In genomic region chr6:21047924-21048323, GRCm38 (mm10) we compare ENCODE assay signal across 29 mouse cellular contexts.
DNase-seq lines count a peak whose midpoint lies in the region; ATAC-seq and TF ChIP-seq lines count a peak whose summit lies in the region.
"Had no signal": no experiment of that assay in that cellular context is flagged by ENCODE, and none has a peak within 500 bp of the region (broad histone marks: within the 10 kb centered on the region; RNA-seq: fewer than 3 reads in every experiment).

No protein-coding gene starts in this region.

- H3K4me3 ChIP-seq in heart, embryonic 10.5 days = no peak overlapping the region
- no peak overlapping the region for H3K4me3 ChIP-seq in forebrain, postnatal 0 days (ENCODE audit: low read depth, low read length)
- H3K4me3 ChIP-seq: embryonic facial prominence, embryonic 10.5 days; embryonic facial prominence, embryonic 13.5 days; erythroblast, embryonic 14.5 days; forebrain, embryonic 12.5 days; forebrain, embryonic 15.5 days; heart, embryonic 15.5 days; hindbrain, embryonic 10.5 days; hindbrain, embryonic 13.5 days; intestine, embryonic 15.5 days; kidney, embryonic 15.5 days had no signal

- no peak overlapping the region for H3K27ac ChIP-seq in heart, embryonic 10.5 days
- no peak overlapping the region for H3K27ac ChIP-seq in forebrain, postnatal 0 days (ENCODE audit: low read depth, low read length)
- H3K27ac ChIP-seq: embryonic facial prominence, embryonic 10.5 days; embryonic facial prominence, embryonic 13.5 days; forebrain, embryonic 12.5 days; forebrain, embryonic 15.5 days; heart, embryonic 15.5 days; hindbrain, embryonic 10.5 days; hindbrain, embryonic 13.5 days; intestine, embryonic 15.5 days; kidney, embryonic 15.5 days had no signal

- WGBS in heart, embryonic 10.5 days = 57% methylated on average over 1 of the region's 1 CpGs
- WGBS in forebrain, postnatal 0 days = 53% methylated on average over 1 of the region's 1 CpGs

- H3K9me3 ChIP-seq in heart, embryonic 10.5 days = no peaks in the 10 kb centered on the region
- no peaks in the 10 kb centered on the region for H3K9me3 ChIP-seq in forebrain, postnatal 0 days (ENCODE audit: low read length)
- H3K9me3 ChIP-seq: embryonic facial prominence, embryonic 10.5 days; embryonic facial prominence, embryonic 13.5 days; forebrain, embryonic 12.5 days; forebrain, embryonic 15.5 days; heart, embryonic 15.5 days; hindbrain, embryonic 10.5 days; hindbrain, embryonic 13.5 days; intestine, embryonic 15.5 days; kidney, embryonic 15.5 days had no signal

- peak; percentile 46 to 56 for DNase-seq in heart, adult 18-20 months
- no peak for DNase-seq in heart, embryonic 10.5 days (ENCODE audit: low spot score)
- peak; percentile 27 for DNase-seq in Muller cell, postnatal 12 days (ENCODE audit: inconsistent ontology term)
- peak; percentile 23 to 64 for DNase-seq in heart, adult 9 months (ENCODE audit: low spot score in 2 of 2)
- no peak for DNase-seq in forebrain, postnatal 0 days
- DNase-seq in cerebellum, postnatal 4 days (ENCODE audit: low spot score in 2 of 2) = no peak
- DNase-seq: adrenal gland, adult 8-10 months; adrenal gland, postnatal 25 days; B cell, adult 2 months; cerebellum, adult 18-20 months; cerebellum, adult 9-10 months; cerebellum, postnatal 14 days; embryo, embryonic 11 days; gastrocnemius, postnatal 10 days; gastrocnemius, postnatal 36 days; kidney, adult 11 months; kidney, adult 8-10 months had no signal

- H3K4me2 ChIP-seq in forebrain, postnatal 0 days (ENCODE audit: low read depth) = no peak overlapping the region
- H3K4me2 ChIP-seq: embryonic facial prominence, embryonic 13.5 days; forebrain, embryonic 12.5 days; forebrain, embryonic 15.5 days; heart, embryonic 15.5 days; hindbrain, embryonic 13.5 days; intestine, embryonic 15.5 days; kidney, embryonic 15.5 days had no signal

- H3K27me3 ChIP-seq in heart, embryonic 10.5 days (ENCODE audit: insufficient read depth, poor library complexity, severe bottlenecking) = no peaks in the 10 kb centered on the region
- H3K27me3 ChIP-seq in forebrain, postnatal 0 days (ENCODE audit: insufficient read depth, low read length) = no peaks in the 10 kb centered on the region
- H3K27me3 ChIP-seq: embryonic facial prominence, embryonic 13.5 days; forebrain, embryonic 12.5 days; forebrain, embryonic 15.5 days; heart, embryonic 15.5 days; hindbrain, embryonic 13.5 days; intestine, embryonic 15.5 days; kidney, embryonic 15.5 days had no signal

- ATAC-seq in forebrain, postnatal 0 days = no peak
- ATAC-seq: activated CD4-positive, CD25-positive, alpha-beta regulatory T cell, adult 4 months; forebrain, embryonic 15.5 days; hindbrain, embryonic 16.5 days; intestine, embryonic 15.5 days had no signal

- no peaks in the 10 kb centered on the region for H3K36me3 ChIP-seq in heart, embryonic 10.5 days
- no peaks in the 10 kb centered on the region for H3K36me3 ChIP-seq in forebrain, postnatal 0 days (ENCODE audit: insufficient read depth)
- H3K36me3 ChIP-seq: embryonic facial prominence, embryonic 10.5 days; embryonic facial prominence, embryonic 13.5 days; forebrain, embryonic 12.5 days; forebrain, embryonic 15.5 days; heart, embryonic 15.5 days; hindbrain, embryonic 10.5 days; hindbrain, embryonic 13.5 days; intestine, embryonic 15.5 days; kidney, embryonic 15.5 days had no signal

- no peaks in the 10 kb centered on the region for H3K4me1 ChIP-seq in heart, embryonic 10.5 days
- H3K4me1 ChIP-seq in forebrain, postnatal 0 days (ENCODE audit: insufficient read depth) = no peaks in the 10 kb centered on the region
- H3K4me1 ChIP-seq: embryonic facial prominence, embryonic 10.5 days; embryonic facial prominence, embryonic 13.5 days; forebrain, embryonic 12.5 days; forebrain, embryonic 15.5 days; heart, embryonic 15.5 days; hindbrain, embryonic 10.5 days; hindbrain, embryonic 13.5 days; intestine, embryonic 15.5 days; kidney, embryonic 15.5 days had no signal

- H3K9ac ChIP-seq in forebrain, postnatal 0 days = no peak overlapping the region
- H3K9ac ChIP-seq: embryonic facial prominence, embryonic 13.5 days; forebrain, embryonic 12.5 days; forebrain, embryonic 15.5 days; heart, embryonic 15.5 days; hindbrain, embryonic 13.5 days; intestine, embryonic 15.5 days; kidney, embryonic 15.5 days had no signal

- no peak for TF ChIP-seq CTCF in forebrain, postnatal 0 days (IDR thresholded peaks at IDR 0.05; ENCODE audit: low read depth)

Comparison
In these comparisons a context has a peak if more than half of its experiments do, and no peak if none do; other contexts are left out.
1. DNase-seq: peak in heart, adult 18-20 months (2 of 2), Muller cell, postnatal 12 days (single experiment) and heart, adult 9 months (2 of 2); none in heart, embryonic 10.5 days (single experiment), forebrain, postnatal 0 days (single experiment) and cerebellum, postnatal 4 days (0 of 2).